Mouse (Mus musculus) MEL (cell line): Measurements from ENCODE around the gene Atxn10.

Experiments used
- CTCF ChIP-seq, 3 experiments: IDR thresholded peaks in 2 of 3; conservative IDR thresholded peaks in 1 of 3; 2 replicates each; pipeline ENCODE4 v1.5.1; 2011 to 2012; ENCODE audit warnings: low read length in 3 of 3, low read depth in 2 of 3, mild to moderate bottlenecking in 2 of 3, improper control_type of control experiment in 1 of 3, inconsistent platforms in 1 of 3, mixed read lengths in 1 of 3, moderate library complexity in 1 of 3; ENCODE audit not compliant: control insufficient read depth in 1 of 3, insufficient read depth in 1 of 3, poor library complexity in 1 of 3, severe bottlenecking in 1 of 3
- ELF1 ChIP-seq: IDR thresholded peaks from 2 replicates; pipeline ENCODE4 v1.6.1; 2014; ENCODE audit warnings: low read depth, mild to moderate bottlenecking, inconsistent platforms, low read length, improper control_type of control experiment, moderate library complexity
- GATA1 ChIP-seq: IDR thresholded peaks from 2 replicates; pipeline ENCODE4 v1.6.1; 2011; ENCODE audit warnings: low read depth, low read length, improper control_type of control experiment
- MAZ ChIP-seq: IDR thresholded peaks from 2 replicates; pipeline ENCODE4 v1.6.1; 2012; ENCODE audit warnings: low read depth, mild to moderate bottlenecking, inconsistent platforms, low read length, improper control_type of control experiment
- NRF1 ChIP-seq: IDR thresholded peaks from 2 replicates; pipeline ENCODE4 v1.6.1; 2014; ENCODE audit warnings: low read depth, mild to moderate bottlenecking, inconsistent platforms, low read length, improper control_type of control experiment, moderate library complexity; ENCODE audit not compliant: poor library complexity, insufficient read depth, severe bottlenecking
- POLR2A ChIP-seq, 2 experiments: IDR thresholded peaks; 2 replicates each; pipeline ENCODE4 v1.6.1; 2011 to 2012; ENCODE audit warnings: low read length in 2 of 2, mild to moderate bottlenecking in 2 of 2, control low read depth in 1 of 2, improper control_type of control experiment in 1 of 2, low read depth in 1 of 2, moderate library complexity in 1 of 2; ENCODE audit not compliant: control insufficient read depth in 1 of 2, insufficient read depth in 1 of 2, poor library complexity in 1 of 2
- RCOR1 ChIP-seq: IDR thresholded peaks from 2 replicates; pipeline ENCODE4 v1.6.1; 2012; ENCODE audit warnings: low read depth, mild to moderate bottlenecking, inconsistent platforms, low read length, improper control_type of control experiment
- SIN3A ChIP-seq: IDR thresholded peaks from 2 replicates; pipeline ENCODE4 v1.6.1; 2012; ENCODE audit warnings: low read length, improper control_type of control experiment, inconsistent platforms
- TAL1 ChIP-seq: IDR thresholded peaks from 2 replicates; pipeline ENCODE4 v1.6.1; 2012; ENCODE audit warnings: mild to moderate bottlenecking, inconsistent platforms, low read length, moderate library complexity, mixed read lengths
- UBTF ChIP-seq: IDR thresholded peaks from 2 replicates; pipeline ENCODE4 v1.6.1; 2012; ENCODE audit warnings: low read depth, mild to moderate bottlenecking, inconsistent platforms, low read length, improper control_type of control experiment, moderate library complexity, borderline replicate concordance; ENCODE audit not compliant: insufficient read depth
- ZC3H11A ChIP-seq: IDR thresholded peaks from 2 replicates; pipeline ENCODE4 v1.6.1; 2012; ENCODE audit warnings: low read depth, mild to moderate bottlenecking, inconsistent platforms, low read length, improper control_type of control experiment

DNA sequence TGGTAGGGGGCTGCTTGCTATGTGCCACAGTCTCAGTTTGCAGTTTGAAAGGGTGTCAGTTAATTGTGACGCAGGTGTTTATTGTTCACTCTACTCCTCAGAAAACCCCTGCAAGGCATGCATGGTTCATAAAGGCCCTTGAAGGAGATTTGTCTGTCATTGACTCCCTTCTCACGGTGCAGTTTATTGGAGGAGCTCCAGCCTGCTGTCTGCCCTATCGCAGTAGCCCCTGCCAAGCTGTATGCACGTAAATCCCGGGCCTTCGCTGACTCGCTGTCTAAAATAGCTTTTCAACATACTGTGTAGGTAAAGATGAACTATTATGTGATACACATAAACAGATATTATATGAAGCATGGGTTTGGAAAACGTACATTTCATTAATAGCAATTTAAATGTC lies 121.8 kb downstream of the Atxn10 start:
- TF ChIP-seq MAZ (no peak), CTCF (IDR thresholded peaks at IDR 0.05 in 2 of 3, conservative IDR thresholded peaks at IDR 0.05 in 1 of 3; ENCODE audit: control insufficient read depth in 1 of 3, insufficient read depth in 1 of 3, low read depth in 2 of 3, low read length in 3 of 3, poor library complexity in 1 of 3, severe bottlenecking in 1 of 3) (no peak), POLR2A (IDR thresholded peaks at IDR 0.05; ENCODE audit: control insufficient read depth in 1 of 2, insufficient read depth in 1 of 2, low read depth in 1 of 2, low read length in 2 of 2, poor library complexity in 1 of 2) (no peak), GATA1 (no peak), RCOR1 (no peak), TAL1 (no peak), ZC3H11A (no peak), NRF1 (no peak), UBTF (no peak), ELF1 (no peak), SIN3A (no peak)
